Mouse (Mus musculus) Patski (cell line): ENCODE results near the gene Olfr372. TPM values are rescaled to one million over a fixed set of nuclear protein-coding genes. Genes with fewer than 3 reads are reported as not detected.
A peak's percentile ranks its signal among the peaks of the same experiment; 100 is the strongest.
"Not testable (repeated sequence)": the region's sequence is repeated elsewhere in the genome, so short reads cannot be mapped to it uniquely, and the experiment has no call there.

Experiments
- ATAC-seq: fragments of 100-300 bp; one replicate; pipeline ENCODE4 v1.8.0; 2021
- CTCF ChIA-PET: fragments of 350-600 bp; sonication (Branson Sonifier 250); formaldehyde crosslinking; loops from one replicate; lab custom pipeline; 2022; ENCODE audit warnings: inconsistent platforms; lab: Charles Lee
- POLR2A ChIA-PET: fragments of 350-600 bp; sonication (Branson Sonifier 250); formaldehyde crosslinking; loops from one replicate; lab custom pipeline; 2022; ENCODE audit warnings: antibody characterized with exemption, inconsistent platforms; lab: Charles Lee
- DNase-seq: peaks from one replicate; pipeline ENCODE4 v3.0.0-alpha.2; 2011; ENCODE audit warnings: low read depth, low spot score
- H3K27me3 ChIP-seq: fragments of 371-371 bp; one replicate; pipeline ENCODE4 v1.5.1; 2021
- CTCF ChIP-seq: fragments of 100-300 bp; IDR thresholded peaks from one replicate; pipeline ENCODE4 v1.5.1; 2021
- in situ Hi-C: fragments of 300-500 bp; cut with MboI; formaldehyde crosslinking; loops from 3 replicates; pipeline ENCODE4 v1.11.1; 2018; ENCODE audit warnings: low pct_unique_long_range_greater_than_20kb, mixed read lengths
- polyA plus RNA-seq: library from polyadenylated mRNA; unstranded; gene quantifications from one replicate; pipeline ENCODE4 v1.2.3, GENCODE M21; 2021

Olfr372 gene
- polyA plus RNA-seq = not detected

DNA sequence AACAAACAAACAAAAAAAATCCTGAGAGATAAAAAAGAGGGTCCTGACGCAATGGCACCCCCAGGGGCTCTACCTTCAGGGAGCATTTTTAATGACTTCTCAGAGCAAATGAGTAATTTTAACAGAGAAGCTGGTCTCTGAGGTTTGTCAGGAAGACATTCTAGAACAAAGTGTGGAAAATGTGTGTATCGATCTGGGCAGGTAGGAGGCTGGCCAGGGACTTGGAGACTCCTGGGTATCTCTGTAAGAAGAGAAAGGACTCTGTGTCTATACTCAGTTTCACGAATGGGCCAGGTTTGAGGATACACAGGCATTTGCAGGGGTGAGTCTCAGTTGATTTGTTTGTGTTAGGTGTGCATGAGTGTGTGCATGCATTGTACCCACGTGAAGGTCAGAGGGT, at the start of gene Olfr372:
Gene Olfr372, plus strand, starts transcription at position 301 of the 400 bp plus-strand sequence.
- in situ Hi-C loops, CTCF ChIA-PET, POLR2A ChIA-PET, ATAC-seq, H3K27me3 ChIP-seq, DNase-seq: not testable (repeated sequence)

GRCm38 (mm10) chr8:71999434-71999833, 41.6 kb upstream of the Olfr372 start:
- DNase-seq (no peak), ATAC-seq (no peak)
- in situ Hi-C loops = loop anchor here (25.0 kb wide), 2 partner anchors 237 to 862 kb away; no protein-coding TSS in a partner anchor
- ChIA-PET POLR2A (no interaction called here), CTCF (no interaction called here)
- peaks cover 10% of the 10 kb centered on the region for H3K27me3 ChIP-seq
- no peak for TF ChIP-seq CTCF

DNA sequence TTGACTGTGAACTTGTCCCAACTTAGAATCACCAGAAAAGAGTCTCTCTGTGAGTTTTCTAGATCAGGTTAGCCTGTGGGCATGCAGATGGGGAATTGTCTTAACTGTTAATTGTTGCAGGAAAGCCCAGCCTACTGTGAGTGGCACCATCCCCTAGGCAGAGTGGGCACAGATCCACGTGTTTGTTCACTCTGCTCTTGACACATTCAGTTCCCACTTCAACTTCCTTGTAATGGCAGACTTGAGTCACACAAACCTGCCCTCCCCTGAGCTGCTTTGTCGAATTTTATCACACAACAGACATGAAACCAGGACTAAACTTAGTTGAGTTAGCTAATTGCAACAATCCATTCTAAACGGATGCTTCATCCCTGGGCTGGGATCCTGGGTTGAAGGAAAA, 40.8 kb upstream of the Olfr372 start:
- POLR2A ChIA-PET = no interaction called here
- peaks cover 10% of the 10 kb centered on the region for H3K27me3 ChIP-seq
- in situ Hi-C loops = no loop called here
- CTCF ChIA-PET = no interaction called here
- no peak for TF ChIP-seq CTCF
- DNase-seq = no peak
- ATAC-seq = no peak

- POLR2A ChIA-PET = no interaction called here
- H3K27me3 ChIP-seq = peaks cover 10% of the 10 kb centered on the region
- no peak for ATAC-seq
- no peak for DNase-seq
- no peak for TF ChIP-seq CTCF
- CTCF ChIA-PET = no interaction called here
- in situ Hi-C loops = no loop called here
Measured at GRCm38 (mm10) chr8:72002942-72003341, 38.1 kb upstream of the Olfr372 start.

DNA sequence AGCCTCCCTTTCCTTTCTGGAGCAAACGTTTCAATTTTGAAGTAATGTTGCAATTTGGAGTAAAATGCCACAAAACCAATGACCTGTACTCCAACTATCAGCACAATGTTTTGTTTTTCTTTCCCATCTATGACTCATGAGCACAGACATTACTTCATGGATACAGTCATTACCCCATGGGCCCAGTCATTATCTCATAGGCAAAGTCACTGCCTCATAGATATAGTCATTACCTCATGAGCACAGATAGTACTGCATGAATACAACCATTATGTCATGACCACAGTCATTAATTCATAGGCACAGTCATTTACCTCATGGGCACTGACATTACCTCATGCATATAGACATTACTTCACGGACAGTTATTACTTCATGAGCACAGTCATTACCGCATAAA, 35.1 kb upstream of the Olfr372 start:
- in situ Hi-C loops = no loop called here
- no peak for ATAC-seq
- DNase-seq = no peak
- no peak for TF ChIP-seq CTCF
- ChIA-PET POLR2A (no interaction called here), CTCF (no interaction called here)
- H3K27me3 ChIP-seq = peaks cover 7% of the 10 kb centered on the region

DNA sequence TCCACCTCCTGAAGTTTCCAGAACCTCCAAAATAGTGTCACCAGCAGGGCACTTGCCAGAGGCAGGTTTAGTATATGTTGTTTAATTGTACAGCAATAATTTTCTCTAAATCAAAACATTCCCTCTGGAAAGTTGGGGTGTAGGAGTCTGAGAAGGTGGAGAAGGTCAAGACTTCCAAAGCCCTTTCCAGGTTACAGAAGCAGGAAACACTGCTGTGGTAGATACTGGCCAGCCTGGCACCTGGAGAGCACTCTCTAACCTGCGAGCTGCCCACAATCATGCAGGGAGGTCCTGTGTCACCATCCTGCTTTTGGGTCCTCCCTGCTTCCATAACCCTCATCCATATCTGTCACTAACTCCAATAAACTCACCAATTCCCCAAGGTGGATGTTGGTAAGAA, 34.3 kb upstream of the Olfr372 start:
- TF ChIP-seq CTCF = no peak
- ChIA-PET POLR2A (no interaction called here), CTCF (no interaction called here)
- DNase-seq (no peak), ATAC-seq (no peak)
- in situ Hi-C loops = no loop called here
- H3K27me3 ChIP-seq = peaks cover 6% of the 10 kb centered on the region

DNA sequence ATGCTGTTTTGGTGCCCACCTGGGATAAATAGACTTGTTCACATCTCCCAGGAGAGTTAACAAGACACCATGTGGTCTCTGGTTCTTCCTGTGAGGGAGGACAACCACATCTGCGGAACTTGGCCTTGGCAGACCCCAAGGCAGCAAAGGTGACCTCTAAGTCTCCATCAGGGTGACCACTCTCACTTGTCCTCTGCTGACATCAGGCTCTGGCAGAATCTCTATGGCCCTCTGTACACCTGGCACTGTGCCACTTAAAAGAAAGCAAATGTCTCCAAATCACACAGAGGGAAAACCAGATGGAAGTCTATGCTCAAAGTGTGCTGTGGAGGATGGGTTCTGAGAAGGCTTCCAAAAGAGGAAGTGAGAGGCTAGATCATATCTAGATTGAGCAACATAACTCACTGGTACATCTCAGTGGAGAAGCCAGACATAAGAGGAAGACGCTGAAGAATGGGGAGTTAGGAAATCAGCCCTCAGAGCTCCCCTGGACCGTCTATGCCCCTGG, 32.8 kb upstream of the Olfr372 start:
- in situ Hi-C loops = no loop called here
- DNase-seq (no peak), ATAC-seq (no peak)

GRCm38 (mm10) chr8:72009473-72009872, 31.5 kb upstream of the Olfr372 start, which contains the start of gene Cyp4f18:
TSS of gene Cyp4f18 (minus strand) at chr8:72009626.
- no peaks in the 10 kb centered on the region for H3K27me3 ChIP-seq
- no peak for TF ChIP-seq CTCF
- DNase-seq (no peak), ATAC-seq (no peak)
- in situ Hi-C loops = no loop called here
- CTCF ChIA-PET = no interaction called here
- POLR2A ChIA-PET = no interaction called here

More for the DNA sequence above, 32.8 kb upstream of the Olfr372 start:
- TF ChIP-seq CTCF = no peak
- ChIA-PET POLR2A (no interaction called here), CTCF (no interaction called here)
- no peaks in the 10 kb centered on the region for H3K27me3 ChIP-seq

DNA sequence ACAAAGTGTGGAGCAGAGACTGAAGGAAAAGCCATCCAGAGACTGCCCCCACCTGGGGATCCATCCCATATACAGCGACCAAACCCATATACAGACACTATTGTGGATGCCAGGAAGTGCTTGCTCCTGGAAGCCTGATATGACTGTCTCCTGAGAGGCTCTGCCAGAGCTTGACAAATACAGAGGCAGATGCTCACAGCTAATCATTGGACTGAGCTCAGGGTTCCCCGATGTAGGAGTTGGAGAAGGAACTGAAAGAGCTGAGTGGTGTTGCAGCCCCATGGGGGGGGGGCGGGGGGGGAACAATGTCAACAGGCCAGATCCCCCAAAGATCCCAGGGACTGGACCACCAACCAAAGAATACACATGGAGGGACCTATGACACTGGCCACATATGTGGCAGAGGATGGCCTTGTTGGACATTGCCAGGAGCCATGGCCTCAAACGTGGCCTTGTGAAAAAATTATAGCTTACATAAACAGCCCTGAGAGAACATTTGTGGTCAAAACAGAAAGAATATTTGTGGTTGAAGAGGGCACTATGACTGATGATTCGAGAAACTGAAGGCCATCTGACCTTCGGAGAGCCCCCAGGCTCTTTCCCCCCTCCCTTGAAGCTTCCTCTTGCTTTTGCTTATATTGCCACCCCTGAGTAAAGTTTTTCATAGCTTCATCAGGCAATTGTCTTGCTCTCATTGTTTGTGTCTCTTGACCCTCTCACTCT, 27.4 kb upstream of the Olfr372 start:
- POLR2A ChIA-PET, ATAC-seq, DNase-seq, H3K27me3 ChIP-seq, CTCF ChIA-PET: not testable (repeated sequence)
- in situ Hi-C loops = loop anchor here (10.0 kb wide), 1 partner anchor 51 kb away; no protein-coding TSS in a partner anchor

GRCm38 (mm10) chr8:72017339-72017738, 23.7 kb upstream of the Olfr372 start:
- H3K27me3 ChIP-seq, CTCF ChIA-PET, POLR2A ChIA-PET, DNase-seq: not testable (repeated sequence)
- ATAC-seq = peak; percentile 21
- in situ Hi-C loops = loop anchor here (10.0 kb wide), 1 partner anchor 47 kb away; no protein-coding TSS in a partner anchor

DNA sequence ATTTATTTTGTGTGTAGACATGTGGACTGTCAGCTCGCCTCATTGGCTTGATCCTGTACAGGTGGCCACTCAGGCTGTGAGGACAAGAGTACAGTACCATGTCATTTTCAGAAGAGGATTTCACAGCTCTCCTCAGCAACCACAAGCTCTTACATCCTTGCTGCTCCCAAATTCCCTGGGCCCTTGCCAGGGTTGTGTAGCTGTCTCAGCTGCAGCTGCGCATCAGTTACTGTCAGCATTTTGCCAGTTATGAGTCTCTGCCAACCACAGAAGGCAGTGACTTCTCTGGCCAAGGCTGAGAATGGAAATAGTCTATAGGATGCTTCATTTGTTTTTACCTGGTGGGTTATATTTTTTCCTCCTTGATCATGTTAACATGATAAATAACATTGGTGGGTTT, 22.9 kb upstream of the Olfr372 start:
- ChIA-PET CTCF (no interaction called here), POLR2A (no interaction called here)
- H3K27me3 ChIP-seq = no peaks in the 10 kb centered on the region
- TF ChIP-seq CTCF = no peak
- DNase-seq = no peak
- ATAC-seq = no peak
- in situ Hi-C loops = loop anchor here (10.0 kb wide), 1 partner anchor 47 kb away; no protein-coding TSS in a partner anchor

GRCm38 (mm10) chr8:72019022-72019421, 22.0 kb upstream of the Olfr372 start:
- POLR2A ChIA-PET, H3K27me3 ChIP-seq, ATAC-seq, CTCF ChIA-PET, DNase-seq: not testable (repeated sequence)
- in situ Hi-C loops = loop anchor here (10.0 kb wide), 1 partner anchor 46 kb away; no protein-coding TSS in a partner anchor
